Mouse (Mus musculus) midbrain, embryonic 12.5 days (tissue): ENCODE data around the gene Rnf123. TPM values are rescaled to one million over a fixed set of nuclear protein-coding genes. Genes with fewer than 3 reads are reported as not detected.

Experiments used
- ATAC-seq: fragments of 200-750 bp; cut with Nextera tagmentation; 2 replicates; pipeline ENCODE4 v1.8.0; 2017; ENCODE audit warnings: low read depth, moderate TSS enrichment, moderate library complexity; ENCODE audit not compliant: low FRiP score
- H3K27ac ChIP-seq: fragments of 300-500 bp; sonication (generic); replicated peaks from 2 replicates; pipeline ENCODE4 v1.5.1; 2016; ENCODE audit warnings: mild to moderate bottlenecking
- H3K27me3 ChIP-seq: fragments of 300-500 bp; sonication (generic); 2 replicates; pipeline ENCODE4 v1.6.1; 2016; ENCODE audit warnings: mild to moderate bottlenecking
- H3K36me3 ChIP-seq: fragments of 300-500 bp; sonication (generic); 2 replicates; pipeline ENCODE4 v1.6.1; 2016
- H3K4me1 ChIP-seq: fragments of 300-500 bp; sonication (generic); 2 replicates; pipeline ENCODE4 v1.6.1; 2016
- H3K4me2 ChIP-seq: fragments of 300-500 bp; sonication (generic); replicated peaks from 2 replicates; pipeline ENCODE4 v1.6.1; 2016; ENCODE audit warnings: mild to moderate bottlenecking, moderate library complexity
- H3K4me3 ChIP-seq: fragments of 300-500 bp; sonication (generic); 2 replicates; pipeline ENCODE4 v1.5.1; 2016; ENCODE audit warnings: mild to moderate bottlenecking
- H3K9ac ChIP-seq: fragments of 300-500 bp; sonication (generic); replicated peaks from 2 replicates; pipeline ENCODE4 v1.6.1; 2016; ENCODE audit warnings: mild to moderate bottlenecking, moderate library complexity
- H3K9me3 ChIP-seq: fragments of 300-500 bp; sonication (generic); 2 replicates; pipeline ENCODE4 v1.6.1; 2016; ENCODE audit warnings: mild to moderate bottlenecking
- WGBS: fragments of 180-500 bp; shearing (Covaris S2); methylation state at CpG from one replicate; pipeline ENCODE4 v1.1.7; 2016; 5-methylcytosine and 5-hydroxymethylcytosine counted together
- microRNA-seq: library from miRNA; unstranded; fragments of <30 nt; microRNA quantifications from one replicate; pipeline ENCODE4, GENCODE M21; 2017
- polyA plus RNA-seq: library from polyadenylated mRNA; unstranded; fragments of >200 nt; fragmentation: Nextera tagmentation; extraction: Ambion mirVana; gene quantifications from 2 replicates; pipeline ENCODE4 v1.2.1, GENCODE M21; 2016

The Rnf123 gene
- polyA plus RNA-seq, 1 experiment from 2014 or later: 41.2 TPM

- ATAC-seq: no peak
- H3K27ac ChIP-seq: no peak overlapping the region
- H3K36me3 ChIP-seq: peaks cover 8% of the 10 kb centered on the region; the same call in 1 of the 2 replicates
- no peaks in the 10 kb centered on the region for H3K27me3 ChIP-seq
- no peak overlapping the region for H3K4me3 ChIP-seq
- H3K4me2 ChIP-seq: no peak overlapping the region
- 0 out of 2 replicates have a peak, but pooled peaks cover under 1% of the 10 kb centered on the region for H3K4me1 ChIP-seq
- H3K9ac ChIP-seq: no peak overlapping the region
- H3K9me3 ChIP-seq: no peaks in the 10 kb centered on the region
These were observed 72.8 kb downstream of the Rnf123 start for GRCm38 (mm10) chr9:108010385-108010784.

GRCm38 (mm10) chr9:108008041-108008440 is 75.1 kb downstream of the Rnf123 start:
- Histone ChIP-seq H3K4me2 (no peak overlapping the region), H3K27ac (no peak overlapping the region), H3K4me3 (no peak overlapping the region), H3K9ac (no peak overlapping the region), H3K27me3 (no peaks in the 10 kb centered on the region), H3K4me1 (peaks cover 22% of the 10 kb centered on the region), H3K36me3 (peaks cover 8% of the 10 kb centered on the region; the same call in 1 of the 2 replicates), H3K9me3 (no peaks in the 10 kb centered on the region)
- ATAC-seq: no peak
- 95% methylated on average over 5 of the region's 5 CpGs for WGBS

GRCm38 (mm10) chr9:108003531-108003890 is 79.6 kb downstream of the Rnf123 start:
- Histone ChIP-seq H3K9me3 (no peaks in the 10 kb centered on the region), H3K9ac (peak overlapping the region; percentile 94), H3K36me3 (no peaks in the 10 kb centered on the region), H3K4me1 (peaks cover 28% of the 10 kb centered on the region), H3K4me2 (peak overlapping the region; percentile 86), H3K27ac (peak overlapping the region; percentile 92), H3K27me3 (no peaks in the 10 kb centered on the region), H3K4me3 (peak overlapping the region; percentile 96)
- 20% methylated on average over 8 of the region's 8 CpGs for WGBS
- no peak for ATAC-seq

GRCm38 (mm10) chr9:108002778-108003530 is 80.2 kb downstream of the Rnf123 start:
- peaks cover 28% of the 10 kb centered on the region for H3K4me1 ChIP-seq
- H3K36me3 ChIP-seq: no peaks in the 10 kb centered on the region
- ATAC-seq: peak; percentile 73; the same call in 1 of the 2 replicates
- peak overlapping the region; percentile 94 for H3K9ac ChIP-seq
- H3K27me3 ChIP-seq: no peaks in the 10 kb centered on the region; the same call in 1 of the 2 replicates
- H3K4me2 ChIP-seq: peak overlapping the region; percentile 86
- H3K27ac ChIP-seq: peak overlapping the region; percentile 92
- peak overlapping the region; percentile 96 for H3K4me3 ChIP-seq
- under 1% methylated on average over 48 of the region's 50 CpGs for WGBS
- H3K9me3 ChIP-seq: no peaks in the 10 kb centered on the region

- ATAC-seq: peak; percentile 99
- under 1% methylated on average over 51 of the region's 51 CpGs for WGBS
- Histone ChIP-seq H3K9ac (peak within 1 kb of the TSS; percentile 94), H3K9me3 (no peaks in the 10 kb centered on the region), H3K27ac (peak within 1 kb of the TSS; percentile 92), H3K4me2 (peak within 1 kb of the TSS; percentile 86), H3K4me1 (peaks cover 28% of the 10 kb centered on the region), H3K36me3 (no peaks in the 10 kb centered on the region), H3K27me3 (no peaks in the 10 kb centered on the region; the same call in 1 of the 2 replicates), H3K4me3 (peak within 1 kb of the TSS; percentile 96)
These were observed 81.0 kb downstream of the Rnf123 start, which contains the start of gene Ip6k1 for GRCm38 (mm10) chr9:108001922-108002770. TSS of gene Ip6k1 (plus strand) at chr9:108002501.

Small RNAs within 50 kb of the gene (microRNA-seq; reads per million reads assigned to microRNA genes)
- gene Gm47303: not detected
- not detected for gene Mir7088

Other genes with a start within 250 kb of the Rnf123 start
- 135 and 153 TPM in 2 replicates for gene Rbm6, start 210.1 kb downstream of the Rnf123 start, polyA plus RNA-seq
- 16.5 and 19.2 TPM in 2 replicates for gene Mon1a, start 195.2 kb downstream of the Rnf123 start, polyA plus RNA-seq
- gene Mst1r, start 176.5 kb downstream of the Rnf123 start, polyA plus RNA-seq: 1.5 and 2.3 TPM in 2 replicates
- gene Actl11, start 154.9 kb downstream of the Rnf123 start, polyA plus RNA-seq: not detected in 2 replicates
- 12.6 and 12.8 TPM in 2 replicates for gene Camkv, start 147.7 kb downstream of the Rnf123 start, polyA plus RNA-seq
- gene Traip, start 133.2 kb downstream of the Rnf123 start, polyA plus RNA-seq: 22.7 and 23.3 TPM in 2 replicates
- 5.5 and 8.1 TPM in 2 replicates for gene Uba7, start 107.8 kb downstream of the Rnf123 start, polyA plus RNA-seq
- 1.8 and 2.2 TPM in 2 replicates for gene Gm20661, start 100.3 kb downstream of the Rnf123 start, polyA plus RNA-seq
- 16.1 and 24.6 TPM in 2 replicates for gene Inka1, start 97.5 kb downstream of the Rnf123 start, polyA plus RNA-seq
- 2.6 TPM in 2 replicates for gene Cdhr4, start 90.8 kb downstream of the Rnf123 start, polyA plus RNA-seq
- gene Gm20662, start 87.0 kb downstream of the Rnf123 start, polyA plus RNA-seq: 0.98 TPM in 2 replicates
- gene Ip6k1, start 80.8 kb downstream of the Rnf123 start, polyA plus RNA-seq: 94.2 and 100 TPM in 2 replicates
- 17.3 and 18.2 TPM in 2 replicates for gene Gmppb, start 34.1 kb downstream of the Rnf123 start, polyA plus RNA-seq
- gene Amigo3, start 30.2 kb downstream of the Rnf123 start, polyA plus RNA-seq: 3.2 and 4.6 TPM in 2 replicates
- gene Mst1, start 2.9 kb downstream of the Rnf123 start, polyA plus RNA-seq: 0.14 TPM in 1 of 2 replicates, not detected in the other
- gene Apeh, start 11.3 kb upstream of the Rnf123 start, polyA plus RNA-seq: 63.2 and 70.2 TPM in 2 replicates
- 4.4 and 5.0 TPM in 2 replicates for gene Bsn, start 107.0 kb upstream of the Rnf123 start, polyA plus RNA-seq
- gene Dag1, start 180.6 kb upstream of the Rnf123 start, polyA plus RNA-seq: 64.7 and 67.0 TPM in 2 replicates
- gene Nicn1, start 207.1 kb upstream of the Rnf123 start, polyA plus RNA-seq: 67.9 and 78.4 TPM in 2 replicates
- 25.0 and 30.0 TPM in 2 replicates for gene Amt, start 213.5 kb upstream of the Rnf123 start, polyA plus RNA-seq
- 324 and 379 TPM in 2 replicates for gene Rhoa, start 222.8 kb upstream of the Rnf123 start, polyA plus RNA-seq
- gene Tcta, start 222.8 kb upstream of the Rnf123 start, polyA plus RNA-seq: 39.9 and 41.7 TPM in 2 replicates